Mouse (Mus musculus): Measurements from ENCODE around the gene Col11a2.

- TF ChIP-seq CTCF (IDR thresholded peaks at IDR 0.05; ENCODE audit: insufficient read depth, low read length) = no peak
- no peak for TF ChIP-seq POLR2A (IDR thresholded peaks at IDR 0.05; ENCODE audit: borderline replicate concordance, extremely low read depth, low read depth, low read length)
Measured at GRCm38 (mm10) chr17:34098709-34099479, 59.7 kb downstream of the Col11a2 start.

All from lung, adult 2 months (tissue).